Mouse (Mus musculus): Measurements from ENCODE around the gene Klhl36. TPM values are rescaled to one million over a fixed set of nuclear protein-coding genes. Genes with fewer than 3 reads are reported as not detected.
A peak's percentile ranks its signal among the peaks of the same experiment; 100 is the strongest.

Gene Klhl36
- total and polyA plus RNA-seq, 2 experiments from 2014 or later: 6.7 to 10.0 TPM

- H3K4me1 ChIP-seq (ENCODE audit: control insufficient read depth, insufficient read depth): peaks cover 19% of the 10 kb centered on the region
- no peak overlapping the region for H3K27ac ChIP-seq (ENCODE audit: low read depth)
- H3K9ac ChIP-seq (replicated peaks; ENCODE audit: low read depth, low read length): no peak overlapping the region
- ATAC-seq (ENCODE audit: insufficient read depth, low read depth) (no peak), DNase-seq (ENCODE audit: low spot score) (no peak)
- TF ChIP-seq EP300 (IDR thresholded peaks at IDR 0.05; ENCODE audit: low read depth) (no peak), CTCF (IDR thresholded peaks at IDR 0.05; ENCODE audit: low read depth) (no peak)
- H3K4me2 ChIP-seq (ENCODE audit: low read depth, low read length): no peak overlapping the region
- no peaks in the 10 kb centered on the region for H3K9me3 ChIP-seq (replicated peaks; ENCODE audit: control insufficient read depth, low read length)
- 79% methylated on average over 16 of the region's 16 CpGs for WGBS
- H3K36me3 ChIP-seq (replicated peaks; ENCODE audit: control insufficient read depth, insufficient read depth, low read length): no peaks in the 10 kb centered on the region
- no peak overlapping the region for H3K4me3 ChIP-seq (ENCODE audit: low read depth, low read length)
- no peaks in the 10 kb centered on the region for H3K27me3 ChIP-seq (ENCODE audit: control insufficient read depth, insufficient read depth, low read length)
Observed at GRCm38 (mm10) chr8:119829870-119830580, 32.0 kb upstream of the Klhl36 start.

DNA sequence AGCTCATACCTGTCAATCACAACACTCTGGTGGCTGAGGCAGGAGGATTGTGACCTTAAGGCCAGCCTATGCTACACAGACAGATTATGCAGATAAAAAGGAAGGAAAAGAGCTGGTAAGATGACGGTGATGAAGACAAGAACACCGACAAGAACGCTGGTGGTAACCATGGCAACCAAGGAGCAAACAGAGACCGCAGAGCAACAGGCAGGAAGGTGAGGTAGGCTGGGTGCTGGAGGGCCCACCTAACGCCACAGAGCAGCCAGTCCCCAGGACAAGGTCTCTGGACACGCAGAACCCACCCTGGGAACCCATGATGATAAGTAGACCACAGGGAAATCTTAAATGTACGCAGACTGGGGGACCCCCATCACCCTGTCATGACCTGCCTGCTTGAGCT lies 31.5 kb upstream of the Klhl36 start:
- no peak overlapping the region for H3K9ac ChIP-seq (replicated peaks; ENCODE audit: low read depth, low read length)
- TF ChIP-seq EP300 (IDR thresholded peaks at IDR 0.05; ENCODE audit: low read depth) (no peak), CTCF (IDR thresholded peaks at IDR 0.05; ENCODE audit: low read depth) (no peak)
- no peak overlapping the region for H3K4me2 ChIP-seq (ENCODE audit: low read depth, low read length)
- WGBS: 74% methylated on average over 7 of the region's 7 CpGs
- H3K27ac ChIP-seq (ENCODE audit: low read depth): no peak overlapping the region
- H3K4me3 ChIP-seq (ENCODE audit: low read depth, low read length): no peak overlapping the region
- H3K9me3 ChIP-seq (replicated peaks; ENCODE audit: control insufficient read depth, low read length): no peaks in the 10 kb centered on the region
- no peaks in the 10 kb centered on the region for H3K27me3 ChIP-seq (ENCODE audit: control insufficient read depth, insufficient read depth, low read length)
- H3K4me1 ChIP-seq (ENCODE audit: control insufficient read depth, insufficient read depth): peaks cover 19% of the 10 kb centered on the region
- no peak for DNase-seq (ENCODE audit: low spot score)
- H3K36me3 ChIP-seq (replicated peaks; ENCODE audit: control insufficient read depth, insufficient read depth, low read length): no peaks in the 10 kb centered on the region
- ATAC-seq (ENCODE audit: insufficient read depth, low read depth): no peak

- WGBS: 26% methylated on average over 20 of the region's 20 CpGs
- TF ChIP-seq EP300 (IDR thresholded peaks at IDR 0.05; ENCODE audit: low read depth) (no peak), CTCF (IDR thresholded peaks at IDR 0.05; ENCODE audit: low read depth) (no peak)
- ATAC-seq (ENCODE audit: insufficient read depth, low read depth): peak; percentile 85
- no peaks in the 10 kb centered on the region for H3K36me3 ChIP-seq (replicated peaks; ENCODE audit: control insufficient read depth, insufficient read depth, low read length)
- no peaks in the 10 kb centered on the region for H3K27me3 ChIP-seq (ENCODE audit: control insufficient read depth, insufficient read depth, low read length)
- H3K9me3 ChIP-seq (replicated peaks; ENCODE audit: control insufficient read depth, low read length): no peaks in the 10 kb centered on the region
- H3K4me3 ChIP-seq (ENCODE audit: low read depth, low read length): 0 out of 2 replicates have a peak overlapping the region, but pooled peaks have one; percentile 0
- H3K4me1 ChIP-seq (ENCODE audit: control insufficient read depth, insufficient read depth): peaks cover 19% of the 10 kb centered on the region
- H3K27ac ChIP-seq (ENCODE audit: low read depth): no peak overlapping the region
- H3K9ac ChIP-seq (replicated peaks; ENCODE audit: low read depth, low read length): no peak overlapping the region
- DNase-seq (ENCODE audit: low spot score): peak; percentile 84
- peak overlapping the region; percentile 51 for H3K4me2 ChIP-seq (ENCODE audit: low read depth, low read length)
Observed at GRCm38 (mm10) chr8:119831336-119831995, 30.6 kb upstream of the Klhl36 start.

DNA sequence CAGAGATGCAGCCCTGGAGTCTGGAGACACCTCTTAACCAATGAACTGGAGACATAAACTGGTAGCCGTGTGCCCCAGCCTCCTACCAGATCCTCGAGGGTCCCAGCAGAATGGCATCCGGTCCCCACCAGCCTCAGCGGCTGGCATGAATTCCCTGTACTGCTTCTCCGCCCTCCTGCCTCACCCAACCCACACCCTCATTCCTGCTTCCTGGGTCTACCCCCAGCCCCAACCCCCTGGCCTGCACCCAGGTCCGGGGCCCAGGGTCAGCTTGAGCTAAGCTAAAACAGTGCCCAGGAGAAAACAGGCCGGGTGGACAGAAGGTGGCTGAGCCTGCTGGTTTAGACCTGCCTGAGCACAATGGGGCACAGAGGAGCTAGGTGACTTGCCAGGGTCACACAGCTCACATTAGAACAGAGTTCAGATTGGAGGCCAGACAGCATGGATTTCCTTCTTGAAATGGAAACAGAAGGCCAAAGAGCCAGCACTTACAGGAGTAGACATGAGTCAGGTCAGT lies 29.9 kb upstream of the Klhl36 start:
- Histone ChIP-seq H3K9me3 (replicated peaks; ENCODE audit: control insufficient read depth, low read length) (no peaks in the 10 kb centered on the region), H3K4me2 (ENCODE audit: low read depth, low read length) (peak overlapping the region; percentile 51; the same call in 1 of the 2 replicates), H3K4me1 (ENCODE audit: control insufficient read depth, insufficient read depth) (peaks cover 19% of the 10 kb centered on the region), H3K27ac (ENCODE audit: low read depth) (no peak overlapping the region), H3K9ac (replicated peaks; ENCODE audit: low read depth, low read length) (no peak overlapping the region), H3K36me3 (replicated peaks; ENCODE audit: control insufficient read depth, insufficient read depth, low read length) (no peaks in the 10 kb centered on the region), H3K4me3 (ENCODE audit: low read depth, low read length) (no peak overlapping the region), H3K27me3 (ENCODE audit: control insufficient read depth, insufficient read depth, low read length) (no peaks in the 10 kb centered on the region)
- WGBS: 62% methylated on average over 7 of the region's 7 CpGs
- TF ChIP-seq EP300 (IDR thresholded peaks at IDR 0.05; ENCODE audit: low read depth) (no peak), CTCF (IDR thresholded peaks at IDR 0.05; ENCODE audit: low read depth) (no peak)
- ATAC-seq (ENCODE audit: insufficient read depth, low read depth) (no peak), DNase-seq (ENCODE audit: low spot score) (no peak)

- 58% methylated on average over 5 of the region's 5 CpGs for WGBS
- TF ChIP-seq CTCF (IDR thresholded peaks at IDR 0.05; ENCODE audit: low read depth) (no peak), EP300 (IDR thresholded peaks at IDR 0.05; ENCODE audit: low read depth) (no peak)
- no peak overlapping the region for H3K4me2 ChIP-seq (ENCODE audit: low read depth, low read length)
Observed at GRCm38 (mm10) chr8:119832931-119833330, 29.1 kb upstream of the Klhl36 start.

More at GRCm38 (mm10) chr8:119832931-119833330, 29.1 kb upstream of the Klhl36 start:
- Histone ChIP-seq H3K9me3 (replicated peaks; ENCODE audit: control insufficient read depth, low read length) (no peaks in the 10 kb centered on the region), H3K9ac (replicated peaks; ENCODE audit: low read depth, low read length) (no peak overlapping the region), H3K27ac (ENCODE audit: low read depth) (no peak overlapping the region), H3K36me3 (replicated peaks; ENCODE audit: control insufficient read depth, insufficient read depth, low read length) (no peaks in the 10 kb centered on the region), H3K4me1 (ENCODE audit: control insufficient read depth, insufficient read depth) (peaks cover 18% of the 10 kb centered on the region), H3K27me3 (ENCODE audit: control insufficient read depth, insufficient read depth, low read length) (no peaks in the 10 kb centered on the region), H3K4me3 (ENCODE audit: low read depth, low read length) (no peak overlapping the region)
- ATAC-seq (ENCODE audit: insufficient read depth, low read depth) (no peak), DNase-seq (ENCODE audit: low spot score) (no peak)

Data from heart, postnatal 0 days (tissue).